Mouse (Mus musculus) megakaryocyte, embryonic 14.5 days (primary cell): ENCODE measurements around the gene Wdhd1. TPM values are rescaled to one million over a fixed set of nuclear protein-coding genes. Genes with fewer than 3 reads are reported as not detected.

Experiments
- H3K27me3 ChIP-seq: replicated peaks from 2 replicates; pipeline ENCODE3; 2012; ENCODE audit warnings: inconsistent platforms
- H3K36me3 ChIP-seq: replicated peaks from 2 replicates; pipeline ENCODE3; 2012; ENCODE audit warnings: low read length, inconsistent platforms, mixed read lengths
- H3K4me1 ChIP-seq: 2 replicates; pipeline ENCODE4 v1.6.1; 2012; ENCODE audit warnings: inconsistent platforms
- H3K4me3 ChIP-seq: replicated peaks from 2 replicates; pipeline ENCODE3; 2012; ENCODE audit warnings: moderate library complexity, mild to moderate bottlenecking, inconsistent platforms
- H3K9me3 ChIP-seq: 2 replicates; pipeline ENCODE4 v1.6.1; 2012; ENCODE audit warnings: inconsistent platforms
- FLI1 ChIP-seq: IDR thresholded peaks from 2 replicates; pipeline ENCODE4 v1.6.1; 2012; ENCODE audit warnings: low read length, inconsistent platforms, mixed read lengths
- GATA1 ChIP-seq: IDR thresholded peaks from 3 replicates; pipeline ENCODE4 v1.6.1; 2012; ENCODE audit warnings: mixed read lengths, low read length, inconsistent platforms, borderline replicate concordance
- polyA plus RNA-seq: library from polyadenylated mRNA; stranded (reverse); fragments of >175 nt; gene quantifications from 2 replicates; pipeline ENCODE4 v1.2.3, GENCODE M21; 2012; ENCODE audit warnings: low replicate concordance; ENCODE audit not compliant: insufficient read depth

Gene Wdhd1
- polyA plus RNA-seq, 1 experiment: 2.5 TPM

- no peak overlapping the region for H3K4me3 ChIP-seq
- TF ChIP-seq GATA1: no peak
- no peaks in the 10 kb centered on the region; the same call in 1 of the 2 replicates for H3K4me1 ChIP-seq
- peaks cover 2% of the 10 kb centered on the region for H3K27me3 ChIP-seq
- no peaks in the 10 kb centered on the region for H3K36me3 ChIP-seq
- no peaks in the 10 kb centered on the region for H3K9me3 ChIP-seq
Observed at GRCm38 (mm10) chr14:47208564-47209493, 67.8 kb downstream of the Wdhd1 start.

- no peak for TF ChIP-seq FLI1
- TF ChIP-seq GATA1: no peak
Observed at GRCm38 (mm10) chr14:47206601-47207000, 70.1 kb downstream of the Wdhd1 start.

GRCm38 (mm10) chr14:47205270-47205972 lies 71.2 kb downstream of the Wdhd1 start:
- H3K4me1 ChIP-seq: no peaks in the 10 kb centered on the region; the same call in 1 of the 2 replicates
- TF ChIP-seq FLI1 (no peak), GATA1 (no peak)
- H3K27me3 ChIP-seq: peaks cover 2% of the 10 kb centered on the region
- H3K9me3 ChIP-seq: no peaks in the 10 kb centered on the region
- no peaks in the 10 kb centered on the region for H3K36me3 ChIP-seq
- H3K4me3 ChIP-seq: no peak overlapping the region

More at GRCm38 (mm10) chr14:47206601-47207000, 70.1 kb downstream of the Wdhd1 start:
- Histone ChIP-seq H3K4me1 (no peaks in the 10 kb centered on the region; the same call in 1 of the 2 replicates), H3K4me3 (peak overlapping the region; percentile 7), H3K27me3 (peaks cover 2% of the 10 kb centered on the region), H3K36me3 (no peaks in the 10 kb centered on the region), H3K9me3 (no peaks in the 10 kb centered on the region)

DNA sequence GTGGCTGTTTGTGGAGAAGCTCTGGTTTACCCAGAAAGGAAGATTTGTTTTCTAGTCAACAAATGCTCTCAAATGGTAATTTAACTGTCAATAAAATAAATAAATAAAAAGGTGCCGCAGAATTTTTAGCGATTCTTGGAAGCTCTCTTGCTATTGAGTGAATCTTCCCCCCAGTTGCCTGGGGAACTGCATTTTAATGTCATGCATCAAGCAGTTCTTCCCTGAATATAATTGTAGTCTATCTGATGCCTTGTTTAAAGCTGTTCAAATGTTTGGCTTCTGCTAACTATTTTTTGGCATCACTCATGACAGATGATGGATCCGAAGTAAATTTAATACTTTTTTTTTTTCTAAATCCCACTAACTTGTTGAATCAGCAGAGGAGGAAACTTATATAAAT lies 79.3 kb downstream of the Wdhd1 start:
- Histone ChIP-seq H3K27me3 (peaks cover 5% of the 10 kb centered on the region), H3K36me3 (no peaks in the 10 kb centered on the region), H3K4me1 (no peaks in the 10 kb centered on the region), H3K4me3 (no peak overlapping the region), H3K9me3 (peaks cover 5% of the 10 kb centered on the region; the same call in 1 of the 2 replicates)
- TF ChIP-seq FLI1 (no peak), GATA1 (no peak)

DNA sequence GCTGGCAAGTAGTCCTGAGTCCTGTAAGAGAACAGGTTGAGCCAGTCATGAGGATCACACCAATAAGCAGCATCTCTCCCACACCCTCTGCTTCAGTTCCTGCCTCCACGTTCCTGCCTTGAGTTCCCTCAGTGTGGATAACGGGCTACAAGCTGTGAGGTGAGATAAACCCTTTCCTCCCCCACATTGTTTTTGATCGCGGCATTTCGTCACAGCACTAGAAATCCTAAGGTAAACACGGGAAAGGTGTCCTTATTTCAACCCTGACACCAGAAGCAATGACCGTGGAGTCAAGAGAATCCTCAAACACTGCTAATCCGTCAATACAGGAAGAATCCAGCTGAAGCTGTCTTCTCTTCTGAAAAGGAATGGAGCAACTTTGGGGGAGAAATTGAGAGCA lies 79.9 kb downstream of the Wdhd1 start:
- H3K9me3 ChIP-seq: peaks cover 5% of the 10 kb centered on the region; the same call in 1 of the 2 replicates
- no peak for TF ChIP-seq FLI1
- no peak for TF ChIP-seq GATA1
- H3K4me1 ChIP-seq: peaks cover 1% of the 10 kb centered on the region; the same call in 1 of the 2 replicates
- peaks cover 5% of the 10 kb centered on the region for H3K27me3 ChIP-seq
- H3K4me3 ChIP-seq: no peak overlapping the region
- no peaks in the 10 kb centered on the region for H3K36me3 ChIP-seq

DNA sequence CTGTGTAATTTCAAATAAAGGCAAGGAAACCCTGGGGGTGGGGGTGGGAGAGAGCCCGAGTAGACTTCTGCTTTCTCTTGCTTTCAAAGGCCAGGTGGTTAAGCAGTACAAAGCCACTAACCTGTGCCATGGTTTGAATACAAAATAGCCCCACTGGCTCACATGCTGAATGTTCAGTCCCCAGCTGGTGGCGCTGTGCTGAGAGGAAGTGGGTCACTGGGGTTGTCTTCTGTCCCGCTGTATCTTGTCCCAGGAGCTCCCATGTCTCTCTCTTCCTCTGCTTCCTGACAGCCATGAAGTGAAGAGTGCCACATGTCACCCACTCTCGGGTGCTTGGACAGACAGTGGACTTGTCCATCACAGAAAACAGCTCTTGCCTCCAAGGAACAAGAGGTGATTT lies 82.6 kb downstream of the Wdhd1 start:
- Histone ChIP-seq H3K36me3 (no peaks in the 10 kb centered on the region), H3K9me3 (peaks cover 5% of the 10 kb centered on the region; the same call in 1 of the 2 replicates), H3K27me3 (peaks cover 7% of the 10 kb centered on the region), H3K4me3 (no peak overlapping the region), H3K4me1 (peaks cover 8% of the 10 kb centered on the region)
- TF ChIP-seq GATA1: no peak
- TF ChIP-seq FLI1: no peak

- no peak overlapping the region for H3K4me3 ChIP-seq
- H3K9me3 ChIP-seq: peaks cover 5% of the 10 kb centered on the region; the same call in 1 of the 2 replicates
- H3K36me3 ChIP-seq: no peaks in the 10 kb centered on the region
- H3K4me1 ChIP-seq: peaks cover 14% of the 10 kb centered on the region
- no peak for TF ChIP-seq FLI1
- TF ChIP-seq GATA1: no peak
- peaks cover 7% of the 10 kb centered on the region for H3K27me3 ChIP-seq
Observed at GRCm38 (mm10) chr14:47193506-47193905, 83.2 kb downstream of the Wdhd1 start.

DNA sequence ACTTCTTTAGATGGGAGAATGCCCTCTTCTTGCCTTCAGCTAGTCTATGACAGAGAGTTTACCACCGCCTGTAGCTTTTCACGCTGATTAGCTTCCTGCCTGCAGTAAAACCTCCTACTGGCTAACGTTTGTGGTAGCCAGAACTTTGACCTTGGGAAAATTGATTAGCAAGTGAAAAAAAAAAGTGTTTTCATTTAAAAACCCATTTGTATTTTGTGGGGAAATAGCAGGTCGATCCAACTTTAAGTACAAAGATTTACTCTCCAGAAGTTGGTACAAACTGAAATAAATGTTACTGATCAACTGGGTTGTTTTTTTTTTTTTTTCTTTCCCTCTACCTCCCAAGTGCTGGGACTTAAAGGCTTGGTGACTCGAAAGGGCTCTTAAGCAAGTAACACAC lies 84.8 kb downstream of the Wdhd1 start:
- Histone ChIP-seq H3K9me3 (peaks cover 4% of the 10 kb centered on the region; the same call in 1 of the 2 replicates), H3K4me1 (peaks cover 21% of the 10 kb centered on the region), H3K27me3 (peaks cover 11% of the 10 kb centered on the region), H3K36me3 (no peaks in the 10 kb centered on the region), H3K4me3 (no peak overlapping the region)
- no peak for TF ChIP-seq GATA1
- TF ChIP-seq FLI1: no peak

Other genes with a start within 250 kb of the Wdhd1 start
- gene Gch1, start 87.4 kb downstream of the Wdhd1 start, polyA plus RNA-seq: 3.1 TPM in 1 of 2 replicates, not detected in the other
- 0.18 TPM in 1 of 2 replicates, not detected in the other for gene Socs4, start 74 bp upstream of the Wdhd1 start, polyA plus RNA-seq
- 26.1 and 30.4 TPM in 2 replicates for gene Mapk1ip1l, start 21.4 kb upstream of the Wdhd1 start, polyA plus RNA-seq
- gene Lgals3, start 90.9 kb upstream of the Wdhd1 start, polyA plus RNA-seq: 566 and 781 TPM in 2 replicates
- gene Dlgap5, start 141.6 kb upstream of the Wdhd1 start, polyA plus RNA-seq: 4.1 and 11.0 TPM in 2 replicates
- 4.2 and 4.8 TPM in 2 replicates for gene Fbxo34, start 173.6 kb upstream of the Wdhd1 start, polyA plus RNA-seq